Mouse (Mus musculus) spleen, postnatal 4 days (tissue): ENCODE measurements around the gene Atp2b1.

Experiments
- DNase-seq, 2 experiments: peaks; one replicate each; pipeline ENCODE4 v3.0.0; 2022; ENCODE audit warnings: low spot score in 2 of 2

Gene Atp2b1

DNA sequence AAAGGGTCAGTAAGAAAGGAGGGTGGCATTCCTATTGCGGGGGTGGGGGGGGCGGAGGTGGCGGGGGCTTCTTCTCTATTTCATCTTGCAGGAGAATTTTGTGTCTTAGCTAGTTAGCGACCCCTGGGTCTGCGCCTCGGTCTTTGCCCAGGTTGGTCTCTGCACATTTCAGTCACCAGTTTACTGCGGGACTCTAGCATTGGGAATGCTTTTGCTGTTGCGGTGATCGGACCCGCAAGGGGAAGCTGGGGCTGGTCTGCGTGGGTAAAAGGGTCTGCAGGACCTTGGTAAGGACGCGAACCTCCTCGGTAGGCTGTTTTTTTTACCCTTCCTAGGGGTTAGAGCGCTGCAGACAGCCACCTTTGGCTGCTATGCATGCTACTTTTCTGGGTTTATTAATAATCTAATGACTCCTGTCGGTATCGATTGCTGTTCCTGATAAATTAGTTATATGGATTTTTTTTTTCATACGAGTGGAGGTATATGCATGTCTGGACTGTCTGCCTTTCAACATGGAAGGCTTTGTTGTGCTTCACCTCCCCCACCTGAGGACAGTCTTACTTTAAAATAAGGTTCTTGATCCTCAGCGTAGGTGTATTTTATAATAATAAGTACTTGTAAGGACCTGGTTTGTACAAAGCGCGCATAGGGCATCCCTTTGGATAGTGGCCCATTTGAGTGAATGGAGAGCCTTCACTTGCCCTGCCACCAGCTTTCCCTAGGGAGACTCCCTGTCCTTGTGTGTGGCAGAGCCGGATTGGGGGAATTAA is 2.0 kb downstream of the Atp2b1 start:
- DNase-seq, result peak in 1 of 2 experiments; percentile 65

DNA sequence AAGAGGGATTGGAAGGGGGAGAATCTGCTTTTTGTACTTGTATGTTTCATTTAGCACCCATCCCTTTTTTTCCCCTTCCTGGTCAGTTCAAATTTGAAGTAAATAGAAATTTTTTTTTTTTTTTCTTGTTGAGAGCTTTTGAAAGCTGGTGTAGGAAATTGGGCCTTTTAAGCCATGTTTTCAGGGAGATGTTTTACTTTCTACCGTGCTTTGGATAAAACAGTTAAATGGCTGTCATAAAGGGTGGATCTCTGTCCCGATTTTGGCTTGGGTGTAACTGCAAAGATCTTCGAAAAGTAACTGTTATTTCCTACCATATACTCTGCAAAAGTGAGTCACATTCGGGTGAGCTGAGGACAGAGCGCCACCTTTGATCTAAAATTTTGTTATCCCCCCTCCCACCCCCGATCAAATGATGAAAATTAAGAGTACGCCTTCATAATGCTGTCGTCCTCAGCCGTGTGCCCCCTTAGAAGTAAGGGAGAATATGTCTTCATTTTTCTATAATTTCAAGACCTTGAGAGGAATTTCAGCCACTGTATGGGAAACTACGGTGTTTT is 2.7 kb downstream of the Atp2b1 start:
- DNase-seq, result no peak

DNA sequence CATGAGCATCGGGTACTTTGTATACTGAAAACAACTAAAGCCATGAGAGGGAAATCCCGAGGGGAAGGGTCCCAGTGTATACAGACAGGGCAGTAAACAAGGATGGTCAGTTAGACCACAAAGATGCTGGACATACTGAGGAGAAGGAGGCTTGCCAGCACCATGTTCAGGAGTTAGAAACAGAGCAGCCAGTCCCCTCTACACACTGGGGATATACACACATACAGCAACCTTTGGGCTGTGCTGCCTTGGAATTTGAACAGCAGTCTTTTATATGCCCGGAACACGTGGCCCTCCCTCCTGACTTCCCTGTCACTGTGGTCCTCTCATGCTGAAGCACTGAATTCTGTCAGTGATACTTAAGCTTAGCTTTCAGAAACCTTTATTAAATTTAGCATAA is 10.9 kb downstream of the Atp2b1 start:
- DNase-seq, result no peak

- DNase-seq, result no peak
These were observed 12.8 kb downstream of the Atp2b1 start for GRCm38 (mm10) chr10:98926991-98927390.

DNA sequence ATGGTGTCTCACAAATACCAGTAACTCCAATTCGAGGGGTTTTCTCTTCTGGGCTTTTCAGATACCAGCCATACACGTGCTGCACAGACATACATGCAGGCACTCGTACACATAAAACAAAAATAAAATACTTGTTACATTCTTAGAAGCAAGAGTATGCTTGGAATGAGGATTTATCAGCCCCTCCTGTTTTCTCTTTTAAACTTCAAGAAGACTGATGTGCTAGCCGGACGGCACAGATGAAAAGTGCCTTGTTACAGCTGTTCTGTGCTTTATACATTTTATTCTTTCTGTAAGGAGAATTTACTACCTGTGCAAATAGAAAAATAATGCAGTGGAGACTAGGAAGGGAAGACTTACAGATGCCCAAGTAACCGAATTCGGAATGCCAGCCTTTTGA is 15.2 kb downstream of the Atp2b1 start:
- no peak for DNase-seq

DNA sequence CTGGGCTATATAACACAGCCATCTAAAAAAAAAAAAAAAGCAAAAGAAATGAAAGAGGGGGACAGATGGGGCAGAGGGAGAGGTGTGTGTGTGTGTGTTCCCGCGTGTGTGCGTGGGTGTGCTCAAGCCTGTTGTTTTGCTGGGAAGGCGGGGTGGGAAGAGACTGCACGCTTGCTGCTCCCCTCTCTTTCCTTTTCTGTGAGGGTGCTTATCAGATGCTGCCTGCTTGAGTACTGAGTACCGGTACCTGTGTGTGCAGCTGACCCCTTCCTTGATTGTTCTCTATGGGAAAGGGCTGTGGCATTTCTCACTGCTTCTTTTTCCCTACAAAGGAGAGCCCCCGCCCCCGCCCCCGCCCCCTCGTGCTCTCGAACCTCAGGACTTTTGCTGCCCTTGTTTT is 15.9 kb downstream of the Atp2b1 start:
- no peak for DNase-seq

GRCm38 (mm10) chr10:98940137-98940536 is 25.9 kb downstream of the Atp2b1 start:
- no peak for DNase-seq

DNA sequence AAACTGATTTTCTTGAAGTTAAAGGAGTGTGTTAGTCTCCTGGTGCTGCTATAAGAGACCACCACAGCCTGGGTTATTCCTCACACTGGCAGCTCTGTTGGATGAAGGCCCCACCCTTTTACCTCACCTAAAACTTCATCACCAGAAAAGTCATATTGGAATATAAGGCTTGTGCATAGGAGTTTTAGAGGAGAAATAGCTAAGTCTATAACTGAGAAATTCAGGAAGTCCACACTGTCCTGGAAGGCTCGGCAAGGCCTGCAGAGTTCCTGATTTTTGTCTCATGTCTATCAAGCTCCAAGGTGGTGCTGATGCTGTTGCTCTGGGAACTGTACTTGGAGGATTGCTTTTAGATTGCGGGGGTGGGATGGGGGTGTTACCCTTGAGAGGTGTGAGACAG is 26.6 kb downstream of the Atp2b1 start:
- DNase-seq, result no peak

- no peak for DNase-seq
These were observed 27.8 kb downstream of the Atp2b1 start for GRCm38 (mm10) chr10:98941991-98942390.

GRCm38 (mm10) chr10:98942999-98943398 is 28.8 kb downstream of the Atp2b1 start:
- no peak for DNase-seq

- no peak for DNase-seq
These were observed 29.7 kb downstream of the Atp2b1 start for GRCm38 (mm10) chr10:98943894-98944293.

- DNase-seq, result no peak
These were observed 32.0 kb downstream of the Atp2b1 start for GRCm38 (mm10) chr10:98946031-98946791.

GRCm38 (mm10) chr10:98947206-98947605 is 33.0 kb downstream of the Atp2b1 start:
- DNase-seq, result no peak

DNA sequence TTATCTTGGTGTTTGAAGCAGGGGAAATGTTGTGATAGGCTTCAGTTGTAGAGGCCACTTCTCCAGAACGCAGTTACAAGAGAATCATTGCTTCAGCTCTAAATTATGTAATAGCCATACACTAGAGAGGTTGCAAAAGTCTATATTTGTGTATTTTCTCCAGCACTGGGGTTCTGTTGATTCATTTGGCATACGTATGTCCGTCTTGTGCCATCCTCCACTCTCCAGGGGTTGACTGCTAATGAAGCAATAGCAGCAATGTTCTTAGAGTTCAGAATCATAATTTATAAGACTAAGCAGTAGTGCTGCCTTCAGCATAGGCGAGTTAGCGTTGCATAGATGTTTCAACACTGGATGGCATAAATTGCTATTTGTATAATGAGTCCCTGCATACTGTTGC is 33.9 kb downstream of the Atp2b1 start:
- DNase-seq, result no peak

DNA sequence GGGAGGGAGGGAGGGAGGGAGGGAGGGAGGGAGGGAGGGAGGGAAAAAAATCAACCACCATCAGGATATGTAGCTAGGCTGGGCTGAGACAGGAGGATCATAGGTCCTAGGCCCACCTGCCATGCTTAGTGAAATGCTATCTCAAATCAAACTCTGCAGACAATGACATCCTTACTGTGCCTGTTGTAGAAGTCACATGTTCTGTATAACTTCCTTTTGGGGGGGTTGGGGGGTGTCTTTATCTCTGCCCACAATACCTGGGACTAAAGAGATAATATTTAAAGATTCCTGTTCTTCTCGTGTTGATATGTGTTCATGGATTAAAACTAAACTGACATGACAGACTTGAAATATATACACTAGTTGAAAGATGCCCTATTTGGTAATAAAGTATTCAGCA is 35.5 kb downstream of the Atp2b1 start:
- no peak for DNase-seq

DNA sequence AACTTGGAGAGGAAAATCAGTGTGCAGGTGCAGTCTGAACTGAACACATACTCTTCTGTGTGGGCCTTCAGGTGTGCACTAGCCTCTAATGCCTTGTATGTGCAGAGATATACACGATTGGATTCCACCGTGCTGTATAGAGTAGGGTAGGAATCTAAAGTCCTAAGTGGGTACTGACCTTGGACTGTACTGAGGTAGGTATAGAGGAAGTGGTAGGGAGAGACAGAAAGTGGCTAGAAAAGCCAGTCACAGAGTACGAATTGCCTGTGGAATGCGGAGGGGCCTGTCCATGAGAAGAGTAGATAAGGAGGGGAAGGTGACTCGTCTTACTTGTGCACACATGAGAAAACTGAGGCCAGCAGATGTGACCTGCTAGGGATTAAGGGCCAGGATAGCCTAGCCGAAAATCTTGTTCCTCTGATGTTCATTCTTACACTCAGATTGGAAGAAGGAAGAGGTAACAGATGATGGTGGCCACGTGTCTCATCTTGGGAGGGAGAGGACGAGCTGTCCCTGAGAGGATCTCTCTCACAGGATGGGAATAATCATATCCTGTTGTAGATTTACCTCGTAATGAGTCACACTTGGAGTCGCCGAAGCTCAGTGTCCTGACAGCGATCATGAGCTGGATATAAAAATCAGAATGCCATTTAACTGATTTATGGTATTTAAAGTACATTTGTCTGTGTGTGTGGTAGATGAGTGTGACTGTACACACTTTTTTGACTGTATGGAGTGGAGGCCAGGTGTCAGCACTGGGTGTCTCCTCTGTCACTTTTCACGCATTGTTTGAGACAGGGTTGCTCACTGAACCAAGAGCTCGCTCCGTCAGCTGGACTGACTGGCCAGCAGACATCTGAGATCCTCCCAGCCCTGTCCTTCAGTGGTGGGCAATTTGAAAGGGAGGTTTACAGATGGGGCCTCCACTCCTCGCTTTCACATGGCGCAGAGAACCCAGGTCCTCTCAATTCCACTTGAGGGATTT is 37.4 kb downstream of the Atp2b1 start:
- DNase-seq, result no peak

GRCm38 (mm10) chr10:98954230-98954993 is 40.2 kb downstream of the Atp2b1 start:
- DNase-seq, result no peak

DNA sequence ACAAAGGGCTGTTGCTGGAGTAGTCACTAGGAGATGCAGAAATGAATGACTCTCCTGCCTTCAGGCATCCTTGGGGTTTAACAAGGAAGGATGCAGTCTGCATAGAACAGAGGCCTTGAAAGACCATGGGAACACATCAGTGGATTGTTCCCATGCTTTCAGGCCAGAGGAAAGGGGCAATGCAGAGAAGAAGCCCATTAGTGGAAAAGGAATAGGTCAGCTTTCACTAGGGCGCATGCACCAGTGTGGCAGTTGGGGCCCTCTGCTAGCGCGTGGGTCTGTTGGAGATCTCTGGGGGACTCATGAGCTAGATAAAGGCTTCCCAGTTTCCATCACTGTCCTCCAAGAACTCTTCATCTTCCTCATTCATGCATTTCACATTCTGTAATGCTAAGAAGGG is 41.9 kb downstream of the Atp2b1 start:
- DNase-seq, result no peak

DNA sequence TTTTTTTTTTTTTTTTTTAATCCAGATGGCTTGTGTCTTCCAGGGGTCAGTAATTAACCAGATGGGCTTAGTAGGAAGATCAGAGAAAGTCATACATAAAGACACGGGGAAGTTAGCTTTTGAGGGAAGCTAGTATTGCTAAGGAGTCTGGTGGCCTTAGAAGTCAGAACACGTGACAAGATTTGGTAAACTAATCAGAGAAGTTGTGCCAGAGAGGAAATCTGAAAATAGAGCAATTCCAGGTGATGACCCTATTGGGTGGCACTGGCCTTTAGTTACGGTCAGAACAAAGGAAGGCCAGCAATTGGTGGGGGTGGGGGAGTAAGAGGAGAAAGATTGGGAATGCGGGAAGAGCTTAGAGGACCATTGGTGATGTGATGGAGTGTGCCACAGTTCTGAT is 44.5 kb downstream of the Atp2b1 start:
- no peak for DNase-seq

GRCm38 (mm10) chr10:98959385-98959784 is 45.2 kb downstream of the Atp2b1 start:
- DNase-seq, result no peak

DNA sequence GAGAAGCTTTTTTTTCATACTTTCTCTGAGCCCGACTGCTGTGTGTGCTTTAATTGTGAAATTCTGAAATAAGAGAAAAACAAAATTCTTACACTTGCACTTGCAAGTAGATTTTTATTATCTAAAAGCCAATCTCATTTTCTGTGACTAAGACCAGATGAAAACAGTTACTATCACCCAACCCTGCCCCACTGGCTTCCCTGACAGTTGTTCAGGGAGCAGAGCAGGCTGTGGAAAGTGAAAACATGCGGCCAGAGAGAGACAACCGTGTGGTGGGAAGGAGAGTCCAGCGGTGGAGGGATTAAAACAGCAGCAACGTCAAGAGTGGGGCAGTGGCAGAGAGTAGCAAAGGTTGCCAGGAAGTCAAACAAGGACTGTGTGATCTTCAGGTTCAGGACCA is 46.7 kb downstream of the Atp2b1 start:
- no peak for DNase-seq
